Mouse (Mus musculus) hindlimb bud, embryonic 11.5 days (tissue): ENCODE data around the gene Itpr2.

Experiments
- DNase-seq: peaks from one replicate; pipeline ENCODE4 v3.0.0-alpha.2; 2012; ENCODE audit warnings: low read depth, low spot score; ENCODE audit errors: extremely low spot score

Itpr2 gene

GRCm38 (mm10) chr6:146314304-146314703 is 187.7 kb downstream of the Itpr2 start:
- no peak for DNase-seq

GRCm38 (mm10) chr6:146313396-146313795 is 188.6 kb downstream of the Itpr2 start:
- DNase-seq = no peak

GRCm38 (mm10) chr6:146310210-146310609 is 191.8 kb downstream of the Itpr2 start:
- no peak for DNase-seq

GRCm38 (mm10) chr6:146309335-146309734 is 192.7 kb downstream of the Itpr2 start:
- DNase-seq = no peak

- no peak for DNase-seq
Observed at GRCm38 (mm10) chr6:146305995-146306394, 196.0 kb downstream of the Itpr2 start.

GRCm38 (mm10) chr6:146304088-146304487 is 197.9 kb downstream of the Itpr2 start:
- DNase-seq = no peak

GRCm38 (mm10) chr6:146303336-146303735 is 198.7 kb downstream of the Itpr2 start:
- DNase-seq = no peak

- DNase-seq = no peak
Observed at GRCm38 (mm10) chr6:146302574-146303130, 199.4 kb downstream of the Itpr2 start.

GRCm38 (mm10) chr6:146302101-146302500 is 199.9 kb downstream of the Itpr2 start:
- no peak for DNase-seq

- no peak for DNase-seq
Observed at GRCm38 (mm10) chr6:146300961-146301360, 201.1 kb downstream of the Itpr2 start.

- DNase-seq = no peak
Observed at GRCm38 (mm10) chr6:146298712-146299111, 203.3 kb downstream of the Itpr2 start.

GRCm38 (mm10) chr6:146291036-146291435 is 211.0 kb downstream of the Itpr2 start:
- DNase-seq = no peak

GRCm38 (mm10) chr6:146289801-146290200 is 212.2 kb downstream of the Itpr2 start:
- DNase-seq = no peak

GRCm38 (mm10) chr6:146288266-146288665 is 213.8 kb downstream of the Itpr2 start:
- no peak for DNase-seq

GRCm38 (mm10) chr6:146284921-146285565 is 217.0 kb downstream of the Itpr2 start:
- no peak for DNase-seq

- DNase-seq = no peak
Observed at GRCm38 (mm10) chr6:146283981-146284380, 218.0 kb downstream of the Itpr2 start.

GRCm38 (mm10) chr6:146282061-146282659 is 219.9 kb downstream of the Itpr2 start:
- DNase-seq = no peak

- no peak for DNase-seq
Observed at GRCm38 (mm10) chr6:146281176-146281899, 220.7 kb downstream of the Itpr2 start.

GRCm38 (mm10) chr6:146273256-146273655 is 228.8 kb downstream of the Itpr2 start:
- no peak for DNase-seq

GRCm38 (mm10) chr6:146272253-146273036 is 229.6 kb downstream of the Itpr2 start:
- peak; percentile 72 for DNase-seq
